Comparison of ENCODE assay signal across 1 mouse cellular context in the genomic region with DNA sequence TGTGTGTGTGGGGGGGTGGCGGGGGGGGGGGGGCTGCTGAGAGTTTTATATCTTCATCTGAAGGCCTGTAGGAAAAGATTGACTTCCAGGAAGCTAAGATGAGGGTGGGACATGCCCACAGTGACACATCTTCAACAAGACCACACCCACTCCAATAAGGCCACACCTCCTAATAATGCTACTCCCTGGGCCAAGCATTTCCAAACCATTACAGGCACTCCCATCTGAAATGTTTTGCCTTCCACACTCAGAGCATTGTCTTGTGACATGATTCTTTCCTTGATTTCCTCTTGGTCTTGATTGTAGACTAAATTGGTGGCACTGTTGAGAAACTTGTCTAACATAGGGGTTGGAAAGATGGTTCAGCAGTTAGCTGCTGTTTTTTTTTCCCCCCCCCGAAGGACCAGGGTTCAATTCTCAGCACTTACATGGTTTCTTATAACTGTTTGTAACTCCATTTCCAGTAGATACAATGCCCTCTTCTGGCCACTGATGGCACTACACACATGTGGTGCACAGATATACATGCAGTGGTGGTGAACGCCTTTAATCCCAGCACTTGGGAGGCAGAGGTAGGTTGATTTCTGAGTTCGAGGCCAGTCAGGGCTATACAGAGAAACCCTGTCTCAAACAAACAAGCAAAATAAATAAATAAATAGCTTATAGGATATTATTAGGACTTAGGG.
TF ChIP-seq lines count a peak whose summit lies in the region.

No protein-coding gene starts in this region.

TF ChIP-seq in ES-E14, 5 proteins besides CTCF, POLR2A, EP300 and RAD21:
- TF ChIP-seq ZC3H11A (IDR thresholded peaks at IDR 0.05; ENCODE audit: borderline replicate concordance, low read depth, low read length), result 0 out of 2 replicates have a peak, but pooled peaks have one; percentile 6
- no peak; the same call in 1 of the 2 replicates for TF ChIP-seq ZNF384 (IDR thresholded peaks at IDR 0.05; ENCODE audit: low read depth, low read length)
- no peak for TF ChIP-seq HCFC1 (IDR thresholded peaks at IDR 0.05; ENCODE audit: borderline replicate concordance, insufficient read depth, low read length)
- no peak for TF ChIP-seq CHD2 (IDR thresholded peaks at IDR 0.05; ENCODE audit: low read depth, low read length)
- TF ChIP-seq MAFK (IDR thresholded peaks at IDR 0.05; ENCODE audit: insufficient read depth, low read depth, low read length), result no peak
